Mouse (Mus musculus) left cerebral cortex, postnatal 4 days (tissue): ENCODE data around the gene Parn. TPM values are rescaled to one million over a fixed set of nuclear protein-coding genes. Genes with fewer than 3 reads are reported as not detected.
"Not testable (repeated sequence)": the region's sequence is repeated elsewhere in the genome, so short reads cannot be mapped to it uniquely, and the experiment has no call there.

Experiments used
- DNase-seq: peaks from one replicate; pipeline ENCODE4 v3.0.0-alpha.2; 2022
- intact Hi-C: fragments of 180-260 bp; cut with DNase I; formaldehyde crosslinking; loops from one replicate; pipeline ENCODE4 v1.15.1; 2025
- total RNA-seq, 2 experiments: library from RNA; stranded (reverse); gene quantifications; 2 replicates each; pipeline ENCODE4 v1.2.3; 2021

Gene Parn
- 10 to 100 TPM; 32.4 to 37.4 TPM for total RNA-seq

DNA sequence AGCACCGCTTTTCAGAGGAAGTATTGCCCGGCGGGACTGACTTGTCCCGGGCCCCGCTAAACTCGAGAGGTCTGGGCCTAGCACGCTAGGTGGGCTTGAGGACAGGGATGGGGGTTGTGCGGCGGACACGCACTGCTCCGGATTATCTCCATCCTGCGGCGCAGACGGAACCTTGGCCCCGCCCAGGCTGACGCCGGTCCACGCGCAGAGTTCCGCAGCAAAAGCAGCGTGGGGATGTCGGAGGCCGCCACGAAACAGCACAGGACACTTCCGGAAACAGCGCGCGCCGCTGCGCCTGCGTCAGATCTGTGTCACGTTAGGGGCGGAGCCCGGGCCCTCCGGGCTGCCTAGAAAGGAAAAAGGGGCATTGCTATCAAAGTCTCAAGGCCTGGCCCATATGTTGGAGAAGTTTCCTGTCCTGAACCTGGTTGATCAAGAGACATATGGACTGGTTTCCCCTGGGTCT is at the start of gene Parn:
Parn (minus strand) TSS at position 293 of the 466 bp plus-strand sequence.
- intact Hi-C loops: no loop called here
- peak; percentile 91 for DNase-seq

DNA sequence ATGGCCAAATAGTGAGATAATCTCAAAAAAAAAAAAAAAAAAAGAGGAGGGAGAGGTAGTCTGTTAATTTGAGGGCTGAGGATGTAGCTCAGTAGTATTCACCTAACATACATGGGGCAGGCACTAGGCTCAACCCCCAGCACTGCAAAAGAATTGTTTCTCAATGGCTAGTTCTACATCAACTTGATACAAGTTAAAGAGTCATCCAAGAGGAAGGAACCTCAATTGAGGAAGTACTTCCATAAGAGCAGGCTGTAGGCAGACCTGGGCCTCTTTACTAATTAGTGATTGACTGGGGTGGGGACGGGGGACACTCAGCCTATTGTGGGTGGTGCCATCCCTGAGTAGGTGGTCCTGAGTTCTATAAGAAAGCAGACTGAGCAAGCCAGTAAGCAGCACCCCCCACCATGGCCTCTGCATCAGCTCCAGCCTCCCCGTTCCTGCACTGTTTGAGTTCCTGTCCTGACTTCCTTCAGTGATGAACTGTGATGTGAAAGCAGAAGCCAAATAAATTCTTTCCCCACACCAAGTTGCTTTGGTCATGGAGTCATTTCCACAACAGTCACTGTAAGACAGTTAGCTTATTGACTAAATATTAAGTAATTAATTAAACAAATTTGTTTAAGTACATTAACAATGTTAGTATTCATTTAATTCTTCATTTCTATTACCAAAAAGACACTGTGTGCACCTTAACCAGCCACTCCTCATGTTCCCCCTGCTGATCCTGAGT is 49.0 kb upstream of the Parn start:
- intact Hi-C loops: no loop called here
- no peak for DNase-seq

DNA sequence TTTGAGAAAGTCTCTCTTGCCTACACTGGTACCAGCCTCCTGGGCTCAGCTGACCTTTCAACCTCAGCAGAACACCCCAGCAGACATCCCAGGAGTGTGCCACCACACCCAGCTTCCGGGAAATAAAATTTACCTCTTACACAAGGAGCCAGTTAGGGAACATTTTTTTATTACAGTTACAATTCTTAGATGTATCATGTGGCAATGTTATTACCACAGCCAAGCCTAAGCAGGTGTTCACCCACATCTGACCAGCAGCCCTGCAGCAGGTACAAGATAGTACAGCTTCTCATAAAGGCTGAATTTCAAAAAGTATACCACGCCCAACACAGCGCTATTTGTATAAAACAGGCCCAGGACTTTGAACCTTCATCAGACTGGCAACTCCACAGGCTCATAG is 46.9 kb upstream of the Parn start:
- no peak for DNase-seq
- intact Hi-C loops: no loop called here

DNA sequence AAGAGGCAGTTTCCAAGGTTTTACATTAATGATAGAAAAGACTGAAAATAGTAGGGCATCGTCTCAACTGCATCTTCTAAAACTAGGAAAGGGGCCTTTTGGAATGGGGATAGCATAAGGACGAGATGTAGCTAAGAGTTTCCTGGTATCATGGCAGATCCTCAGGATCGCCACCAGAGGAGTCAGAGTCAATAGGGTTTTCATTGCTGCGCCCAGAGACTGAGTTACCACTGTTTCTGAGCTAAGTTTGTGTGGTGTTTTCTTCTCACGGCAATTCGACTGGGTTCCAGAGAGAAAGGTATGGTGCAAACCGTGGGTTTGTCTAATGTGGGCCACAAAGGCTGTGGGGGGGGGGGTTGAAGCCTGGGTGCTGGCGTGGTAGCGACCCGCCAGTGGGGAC is 36.7 kb upstream of the Parn start:
- intact Hi-C loops: no loop called here
- no peak for DNase-seq

DNA sequence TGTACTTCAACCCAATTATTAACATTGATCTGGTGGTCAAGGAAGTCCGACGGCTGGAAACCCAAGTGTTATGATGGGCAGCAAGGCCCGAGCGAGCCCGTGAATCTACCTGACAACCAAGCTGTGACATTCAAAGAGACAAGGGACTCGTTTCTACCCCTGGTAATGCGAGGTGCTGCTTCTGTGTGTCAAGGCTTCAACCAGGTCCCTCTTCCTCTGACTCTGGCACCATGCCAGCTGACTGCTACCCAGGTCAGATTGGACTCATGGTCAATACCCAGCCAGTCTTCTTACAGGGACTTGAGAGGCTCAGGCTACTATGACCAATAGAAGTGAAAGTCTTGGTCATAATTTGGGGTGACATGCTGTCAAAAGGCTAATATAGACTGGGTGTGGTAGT is 34.2 kb upstream of the Parn start:
- DNase-seq: peak; percentile 7

DNA sequence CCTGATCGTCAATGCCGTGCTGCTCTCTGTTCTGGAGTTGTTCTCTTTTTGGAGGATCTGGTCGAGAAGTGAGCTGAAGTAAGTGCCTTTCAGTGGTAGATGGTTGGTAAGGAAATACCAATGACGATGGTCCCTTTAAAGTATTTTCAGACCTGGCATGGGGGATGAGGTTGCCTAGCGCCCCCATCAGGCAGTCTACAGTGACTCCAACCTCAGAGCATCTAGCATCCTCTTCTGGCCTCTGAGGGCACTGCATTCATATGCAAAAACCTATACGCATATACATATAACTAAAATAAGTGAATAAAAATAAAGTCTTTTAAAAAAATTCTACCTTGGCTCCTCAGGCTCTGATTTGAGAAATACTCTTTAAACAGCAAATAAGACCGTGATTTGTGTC is 31.0 kb upstream of the Parn start:
- DNase-seq: no peak
- intact Hi-C loops: no loop called here

More for the DNA sequence above, 34.2 kb upstream of the Parn start:
- intact Hi-C loops: no loop called here

DNA sequence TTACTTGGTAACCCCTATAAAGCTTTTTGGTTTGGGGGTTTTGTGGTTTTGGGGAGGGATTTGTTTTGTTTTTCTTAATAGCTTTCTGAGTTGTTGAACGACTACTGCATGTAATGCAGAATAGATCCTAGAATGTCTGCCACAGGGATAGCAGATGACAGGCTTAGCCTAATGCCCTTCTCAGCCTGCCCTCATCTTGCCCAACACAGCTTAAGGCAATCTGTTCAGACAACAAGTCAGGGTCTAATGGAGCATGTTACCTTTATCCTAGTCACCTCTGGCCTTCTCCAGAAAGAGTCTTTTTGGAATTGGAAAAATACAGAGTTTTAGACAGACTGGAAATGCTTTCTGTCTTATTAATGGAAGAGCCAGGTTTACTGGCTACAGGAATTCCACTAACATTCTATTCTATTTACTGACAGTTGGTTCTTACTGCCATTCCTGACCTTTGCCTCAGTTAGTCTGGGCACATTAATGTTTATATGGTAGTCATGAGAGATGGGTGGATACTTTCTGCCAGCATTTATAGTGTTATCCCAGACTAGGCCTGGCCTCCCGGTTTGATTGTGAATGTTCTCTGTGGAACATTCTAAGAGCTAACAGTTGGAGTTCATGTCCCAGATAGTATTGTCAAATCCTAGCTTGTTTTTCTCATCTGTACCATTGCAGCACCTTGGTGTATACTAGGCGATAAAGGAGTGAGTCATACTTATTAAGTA is 10.8 kb upstream of the Parn start:
- intact Hi-C loops: no loop called here
- DNase-seq: no peak

DNA sequence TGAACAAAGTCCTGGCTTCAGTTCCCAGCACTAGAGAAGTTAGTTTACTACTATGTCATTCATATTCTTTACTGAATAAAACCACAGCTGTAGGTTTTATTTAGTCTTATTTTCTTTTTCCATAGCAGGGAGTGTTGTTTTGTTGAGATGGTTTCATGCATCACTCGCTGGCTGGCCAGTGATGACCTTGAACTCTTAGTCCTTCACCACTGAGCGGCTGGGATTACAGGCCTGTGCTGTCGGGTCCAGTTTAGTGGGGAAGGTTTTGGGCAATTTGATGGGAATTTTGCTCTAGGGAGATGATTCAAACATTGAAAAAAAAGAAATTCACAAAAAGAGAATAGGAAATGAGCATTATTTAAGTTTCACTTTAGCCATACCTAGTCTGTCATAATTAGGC is 6.5 kb upstream of the Parn start:
- intact Hi-C loops: no loop called here
- DNase-seq: no peak

DNA sequence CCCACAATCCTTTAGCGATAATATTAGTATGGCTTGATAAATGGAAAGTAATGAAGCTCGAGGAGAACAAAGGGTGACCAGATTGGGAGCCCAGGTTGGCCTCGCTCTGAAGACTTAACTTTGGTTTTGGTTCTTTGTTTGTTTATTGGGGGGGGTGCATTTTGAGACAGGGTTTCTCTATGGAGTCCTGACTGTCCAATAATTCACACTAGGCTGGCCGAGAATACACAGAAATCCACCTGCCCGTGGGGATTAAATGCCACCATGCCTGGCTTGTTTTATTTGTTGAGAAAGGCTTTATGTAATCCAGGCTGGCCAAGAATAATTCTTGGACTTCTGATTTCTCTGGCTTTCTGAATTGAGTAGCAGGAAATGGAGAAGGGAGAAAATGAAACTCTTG is 5.1 kb upstream of the Parn start:
- no peak for DNase-seq
- intact Hi-C loops: no loop called here

DNA sequence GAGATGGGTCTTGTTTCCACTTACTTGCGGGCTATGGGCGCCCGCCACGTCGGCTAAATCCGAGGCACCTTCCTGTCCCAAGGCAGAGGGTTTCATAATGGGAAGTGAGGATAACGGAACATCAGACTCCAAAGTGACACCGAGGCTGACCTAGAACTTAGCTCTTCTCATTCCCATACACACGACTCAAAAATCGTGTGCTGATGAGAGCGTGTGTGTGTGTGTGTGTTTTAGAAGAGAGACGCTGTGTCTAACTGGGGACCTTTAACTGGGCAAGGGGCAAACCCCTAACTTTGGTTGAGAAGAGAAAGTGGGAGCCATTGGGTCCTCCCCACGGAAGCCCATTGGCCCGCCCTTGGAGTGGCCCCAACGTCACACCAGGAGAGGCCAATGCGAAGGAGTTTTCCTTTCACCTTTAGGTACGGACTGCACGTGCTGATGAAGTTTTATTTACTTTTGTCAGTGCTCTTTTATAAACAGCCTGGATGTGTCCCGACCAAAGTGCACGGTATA is 4.5 kb upstream of the Parn start:
- intact Hi-C loops: no loop called here
- peak; percentile 48 for DNase-seq

DNA sequence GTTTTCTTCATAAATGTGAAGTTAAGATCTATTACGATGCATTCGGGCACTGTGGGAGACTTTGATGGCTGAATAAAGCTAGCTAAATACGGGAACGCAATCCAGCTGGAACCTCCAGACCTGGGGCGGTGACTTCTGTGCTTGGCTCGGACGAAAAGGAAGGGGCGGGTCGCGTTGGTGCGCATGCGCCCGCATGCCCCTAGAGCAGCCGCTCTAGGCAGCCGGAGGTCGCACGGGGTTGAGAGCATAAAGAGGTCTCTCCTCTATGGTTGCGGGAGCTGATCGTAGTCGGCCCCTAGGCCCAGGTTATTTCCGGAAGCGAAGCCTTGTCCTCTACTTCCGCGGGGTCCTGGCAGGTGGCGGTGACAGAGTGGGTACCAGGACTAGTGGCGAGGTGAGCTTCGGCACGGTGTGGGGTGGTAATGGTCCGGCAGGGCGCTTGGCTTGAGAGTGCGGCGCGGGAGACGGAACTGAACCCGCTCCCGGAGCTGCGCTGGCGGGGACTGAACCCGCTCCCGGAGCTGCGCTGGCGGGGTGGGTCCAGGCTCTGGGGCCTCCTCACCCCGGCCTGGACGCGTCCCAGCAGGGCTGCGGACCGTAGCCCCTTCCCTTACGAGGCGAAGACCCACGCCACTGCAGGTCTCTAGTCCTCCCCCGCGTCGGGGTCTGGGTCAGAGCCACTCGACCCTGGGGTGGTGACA is 3.9 kb upstream of the Parn start, which contains the start of the genes Bfar and 3110001I22Rik:
Bfar (plus strand) TSS at position 174 of the 701 bp plus-strand sequence.
3110001I22Rik (plus strand) TSS at position 245 of the 701 bp plus-strand sequence.
- DNase-seq: peak; percentile 94
- intact Hi-C loops: no loop called here

DNA sequence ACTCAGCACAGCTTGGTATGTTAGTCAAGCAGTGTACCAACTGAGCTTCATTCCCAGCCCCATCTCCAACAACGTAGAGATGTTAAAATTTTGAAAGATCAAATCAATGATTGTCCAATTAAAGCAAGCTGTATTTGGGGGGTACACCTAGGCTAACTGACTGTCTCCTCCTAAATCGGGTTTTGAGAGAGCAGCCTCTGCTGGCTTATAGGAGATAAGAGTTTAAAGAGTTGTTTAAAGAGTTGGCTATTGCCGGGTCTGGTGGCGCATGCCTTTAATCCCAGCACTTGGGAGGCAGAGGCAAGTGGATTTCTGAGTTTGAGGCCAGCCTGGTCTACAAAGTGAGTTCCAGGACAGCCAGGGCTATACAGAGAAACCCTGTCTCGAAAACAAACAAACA is 2.9 kb upstream of the Parn start:
- intact Hi-C loops, DNase-seq: not testable (repeated sequence)

DNA sequence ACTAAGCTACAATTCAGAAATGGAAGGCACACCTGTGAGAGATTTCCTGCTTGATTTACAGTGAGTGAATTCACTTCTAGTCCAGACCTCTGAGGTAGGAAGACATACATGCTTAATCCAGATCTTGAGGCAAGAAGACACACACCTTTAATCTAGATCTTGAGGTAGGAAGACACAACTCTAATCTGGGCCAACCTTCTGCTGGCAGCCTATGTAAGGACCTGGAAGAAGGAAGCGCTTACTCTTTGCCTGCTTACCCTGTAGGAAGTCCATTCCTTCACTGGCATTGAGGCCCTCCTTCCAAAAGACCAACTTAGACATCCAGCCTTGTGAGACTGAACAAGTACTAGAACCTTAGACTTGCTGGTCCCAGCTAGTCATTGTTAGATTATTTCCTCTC is 1.3 kb upstream of the Parn start:
- intact Hi-C loops: no loop called here
- DNase-seq: no peak

DNA sequence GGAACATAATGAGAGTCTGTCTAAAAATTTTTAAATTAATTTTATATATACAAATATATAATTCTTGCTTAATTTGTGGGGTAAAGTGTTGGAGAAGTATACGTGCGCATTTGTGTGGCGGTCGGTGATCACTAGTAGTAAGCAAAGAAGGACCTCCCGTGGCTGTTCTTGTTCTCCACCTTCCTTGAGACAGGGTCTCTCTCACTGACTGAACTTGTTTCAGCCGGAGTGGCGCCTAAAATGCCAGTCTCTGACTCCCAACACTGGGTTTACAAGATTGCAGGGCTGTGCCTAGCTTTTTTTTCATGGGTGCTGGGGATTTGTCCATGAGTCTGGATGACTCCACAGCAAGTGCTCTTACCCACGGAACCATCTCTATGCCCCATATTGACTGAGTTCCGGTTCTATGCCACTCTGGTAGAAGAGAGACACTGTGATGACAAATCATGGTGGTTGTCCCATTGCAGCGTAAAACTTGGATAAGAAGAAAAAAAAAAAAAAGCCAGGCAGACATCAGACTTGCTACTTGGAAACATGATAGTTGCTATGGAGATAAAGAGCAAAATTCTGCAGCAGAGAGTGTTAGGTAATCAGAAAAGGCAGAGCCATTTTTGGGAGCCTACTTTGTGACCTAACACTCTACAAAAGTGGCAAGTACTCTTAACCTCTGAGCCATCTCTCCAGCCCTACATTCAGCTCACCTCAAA is 585 bp upstream of the Parn start:
- DNase-seq: no peak
- intact Hi-C loops: no loop called here

DNA sequence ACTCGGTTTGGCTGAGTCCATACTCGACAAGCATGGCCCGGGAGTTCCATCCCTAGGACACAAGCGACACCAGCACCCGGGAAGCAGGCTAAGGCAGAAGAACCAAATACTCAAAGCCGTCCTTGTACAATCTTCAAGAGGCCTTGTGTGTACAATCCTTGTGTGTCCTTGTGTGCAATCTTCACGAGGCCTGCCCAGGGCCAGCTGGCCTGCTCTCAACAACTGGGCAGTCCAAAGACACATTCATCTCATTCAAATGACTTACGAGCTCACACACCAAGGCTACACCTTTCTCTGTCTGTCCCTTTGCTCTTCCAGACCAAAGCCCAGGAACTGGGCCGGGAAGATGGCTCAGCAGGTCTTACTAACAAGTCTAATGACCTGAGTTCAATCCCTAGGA is 7.2 kb downstream of the Parn start:
- DNase-seq: no peak
- intact Hi-C loops: no loop called here

DNA sequence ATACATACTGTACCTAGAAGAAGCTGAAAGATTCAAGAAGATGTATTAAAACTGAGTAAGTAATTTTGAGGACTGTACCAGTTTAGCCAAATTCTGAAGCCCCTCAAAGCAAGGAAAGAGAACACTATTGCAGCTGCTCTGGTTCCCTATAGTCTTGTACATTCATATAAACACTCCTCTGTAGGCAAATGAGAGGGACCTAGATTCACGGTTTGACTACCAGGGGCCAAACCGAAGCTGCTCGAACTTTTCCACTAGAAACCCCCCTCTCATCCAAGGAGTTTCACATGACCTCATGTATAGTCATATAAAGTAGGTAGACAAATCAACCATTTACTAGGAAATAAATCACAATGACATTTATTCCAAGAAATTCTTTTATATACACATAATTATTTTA is 9.1 kb downstream of the Parn start:
- DNase-seq: no peak
- intact Hi-C loops: no loop called here

DNA sequence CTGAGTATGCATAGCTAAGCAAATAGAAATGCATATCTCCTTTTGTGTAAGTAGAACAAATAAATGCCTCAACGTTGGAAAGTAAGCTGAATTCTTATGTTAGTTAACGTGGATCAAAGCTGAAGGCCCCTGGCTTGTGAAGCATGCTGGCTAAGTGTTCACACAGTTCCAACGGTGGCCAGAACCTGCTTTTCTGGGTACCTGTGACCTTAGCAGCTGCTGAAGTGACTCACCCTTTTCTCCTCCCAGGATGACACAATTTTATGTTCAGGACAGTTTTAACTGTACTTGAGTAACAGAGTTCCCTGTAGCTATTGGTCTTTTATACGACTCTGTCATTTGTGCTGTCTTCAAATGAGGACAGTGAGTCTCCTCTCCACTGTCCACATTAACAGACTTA is 22.0 kb downstream of the Parn start:
- no peak for DNase-seq
- intact Hi-C loops: no loop called here

DNA sequence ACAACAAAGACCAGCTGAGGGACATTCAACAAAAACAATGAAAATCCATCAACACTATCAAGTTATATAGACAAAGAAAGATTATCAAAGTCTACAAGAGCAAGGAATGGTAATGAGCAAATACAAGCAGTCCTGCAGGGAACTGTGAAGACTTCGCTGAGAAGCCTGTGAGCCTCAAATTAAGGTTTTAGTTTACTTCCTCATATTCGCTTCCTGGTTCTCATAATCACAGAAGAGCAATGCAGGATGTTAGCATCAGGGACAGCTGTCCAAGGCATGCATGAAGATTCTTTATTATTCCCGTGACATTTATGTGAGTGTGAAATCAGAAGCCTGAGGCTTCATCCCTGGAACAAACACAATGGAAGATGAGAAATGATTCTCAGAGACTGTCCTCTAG is 23.5 kb downstream of the Parn start:
- intact Hi-C loops: no loop called here

DNA sequence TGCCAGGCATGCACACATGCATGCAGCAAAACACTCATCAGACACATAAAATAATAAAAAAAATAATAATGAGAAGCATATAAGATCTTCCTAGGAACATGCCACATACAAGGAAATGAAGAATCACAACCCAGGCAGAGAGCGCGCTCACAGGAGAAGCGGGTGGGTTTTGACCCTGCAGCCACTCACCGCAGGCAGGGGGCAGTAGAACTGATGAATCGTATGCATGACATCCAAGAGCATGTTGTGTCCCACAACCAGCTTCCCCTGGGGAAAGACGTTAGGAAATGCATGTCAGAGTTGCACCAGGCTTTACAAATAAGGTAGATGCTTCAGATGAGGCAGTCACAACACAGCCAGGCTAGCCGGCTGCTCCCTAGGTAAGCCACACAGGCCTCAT is 27.9 kb downstream of the Parn start:
- intact Hi-C loops: no loop called here
- DNase-seq: peak; percentile 17

More for the DNA sequence above, 23.5 kb downstream of the Parn start:
- DNase-seq: no peak

DNA sequence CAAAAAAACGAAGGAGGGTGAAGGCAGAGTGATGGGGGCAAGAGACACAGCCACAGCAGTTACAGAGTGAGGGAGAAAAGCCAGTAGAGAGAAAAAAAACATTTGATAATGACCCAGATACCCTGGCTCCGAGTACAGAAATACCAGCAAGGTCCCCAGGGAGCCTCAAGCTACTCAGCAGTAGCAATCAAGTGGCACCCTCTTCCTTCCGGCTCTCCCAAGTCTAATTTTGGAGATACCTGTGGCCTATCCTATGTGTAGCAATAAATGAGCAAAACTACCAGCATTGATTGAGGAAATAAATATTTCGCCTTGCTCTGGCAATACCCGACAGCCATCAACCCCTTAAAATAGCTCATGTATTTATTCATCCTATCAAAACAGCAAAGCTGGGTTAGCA is 28.5 kb downstream of the Parn start:
- intact Hi-C loops: no loop called here
- no peak for DNase-seq

DNA sequence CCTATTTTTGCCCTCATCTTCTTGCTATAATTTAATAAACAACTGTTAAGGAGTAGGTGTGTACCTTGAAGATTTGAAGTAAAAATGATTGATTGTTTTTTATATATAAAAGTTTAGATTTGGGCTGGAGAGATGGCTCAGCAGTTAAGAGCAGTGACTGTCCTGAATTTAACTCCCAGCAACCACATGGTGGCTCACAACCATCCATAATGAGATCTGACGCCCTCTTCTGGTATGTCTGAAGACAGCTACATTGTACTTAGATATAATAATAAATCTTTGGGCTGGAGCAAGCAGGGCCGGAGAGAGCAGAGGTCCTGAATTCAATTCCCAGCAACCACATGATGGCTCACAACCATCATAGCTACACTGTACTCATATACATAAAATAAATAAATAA is 29.8 kb downstream of the Parn start:
- DNase-seq, intact Hi-C loops: not testable (repeated sequence)
